Mouse (Mus musculus) spleen, adult 2 months (tissue): Measurements from ENCODE around the gene Car10. TPM values are rescaled to one million over a fixed set of nuclear protein-coding genes. Genes with fewer than 3 reads are reported as not detected.

Experiments
- DNase-seq, 2 experiments: peaks; one replicate each; pipeline versions ENCODE4 v3.0.0 to v3.0.0-alpha.2; 2012 to 2021; ENCODE audit warnings: low spot score in 2 of 2, low read depth in 1 of 2
- H3K27ac ChIP-seq: fragments of 200-500 bp; 2 replicates; pipeline ENCODE4 v1.5.1; 2012; ENCODE audit warnings: low read length, inconsistent platforms; ENCODE audit not compliant: insufficient read depth
- H3K27me3 ChIP-seq: fragments of 200-500 bp; 2 replicates; pipeline ENCODE4 v1.6.1; 2012; ENCODE audit warnings: mild to moderate bottlenecking, moderate library complexity, low read length, inconsistent platforms; ENCODE audit not compliant: control insufficient read depth, insufficient read depth
- H3K36me3 ChIP-seq: fragments of 200-500 bp; 2 replicates; pipeline ENCODE4 v1.6.1; 2012; ENCODE audit warnings: mild to moderate bottlenecking, low read length, inconsistent platforms; ENCODE audit not compliant: control insufficient read depth, insufficient read depth
- H3K4me1 ChIP-seq: fragments of 200-500 bp; 2 replicates; pipeline ENCODE4 v1.6.1; 2011; ENCODE audit warnings: inconsistent platforms; ENCODE audit not compliant: control insufficient read depth, insufficient read depth, insufficient read length
- H3K4me3 ChIP-seq: fragments of 200-500 bp; 2 replicates; pipeline ENCODE4 v1.5.1; 2011; ENCODE audit warnings: mild to moderate bottlenecking, inconsistent platforms; ENCODE audit not compliant: insufficient read depth, insufficient read length; ENCODE audit errors: extremely low read depth
- CTCF ChIP-seq: fragments of 200-500 bp; IDR thresholded peaks from 2 replicates; pipeline ENCODE4 v1.5.1; 2011; ENCODE audit warnings: mild to moderate bottlenecking, inconsistent platforms; ENCODE audit not compliant: insufficient read depth, insufficient read length, insufficient replicate concordance; ENCODE audit errors: extremely low read depth
- POLR2A ChIP-seq: fragments of 200-500 bp; IDR thresholded peaks from 2 replicates; pipeline ENCODE4 v1.6.1; 2011; ENCODE audit warnings: low read depth, low read length, inconsistent platforms
- WGBS: fragments of 180-500 bp; shearing (Covaris S2); methylation state at CpG from one replicate; pipeline ENCODE4 v1.1.7; 2018; 5-methylcytosine and 5-hydroxymethylcytosine counted together
- polyA plus RNA-seq: library from polyadenylated mRNA; depleted of rRNA; stranded (reverse); fragments of >200 nt; gene quantifications from 2 replicates; pipeline ENCODE4 v1.2.3, GENCODE M21; 2012

Car10 gene
- polyA plus RNA-seq, 1 experiment = not detected

GRCm38 (mm10) chr11:93562330-93562865 lies 464.6 kb downstream of the Car10 start:
- H3K4me1 ChIP-seq = no peaks in the 10 kb centered on the region
- H3K27me3 ChIP-seq = no peaks in the 10 kb centered on the region
- no peaks in the 10 kb centered on the region for H3K36me3 ChIP-seq
- H3K27ac ChIP-seq = no peak overlapping the region
- DNase-seq = no peak
- H3K4me3 ChIP-seq = no peak overlapping the region
- TF ChIP-seq POLR2A = no peak
- TF ChIP-seq CTCF = no peak

GRCm38 (mm10) chr11:93565756-93566155 lies 467.9 kb downstream of the Car10 start:
- Histone ChIP-seq H3K4me3 (no peak overlapping the region), H3K4me1 (no peaks in the 10 kb centered on the region), H3K36me3 (no peaks in the 10 kb centered on the region), H3K27ac (no peak overlapping the region), H3K27me3 (no peaks in the 10 kb centered on the region)
- TF ChIP-seq CTCF = no peak
- no peak for TF ChIP-seq POLR2A
- 77% methylated on average over 3 of the region's 3 CpGs for WGBS
- no peak for DNase-seq

DNA sequence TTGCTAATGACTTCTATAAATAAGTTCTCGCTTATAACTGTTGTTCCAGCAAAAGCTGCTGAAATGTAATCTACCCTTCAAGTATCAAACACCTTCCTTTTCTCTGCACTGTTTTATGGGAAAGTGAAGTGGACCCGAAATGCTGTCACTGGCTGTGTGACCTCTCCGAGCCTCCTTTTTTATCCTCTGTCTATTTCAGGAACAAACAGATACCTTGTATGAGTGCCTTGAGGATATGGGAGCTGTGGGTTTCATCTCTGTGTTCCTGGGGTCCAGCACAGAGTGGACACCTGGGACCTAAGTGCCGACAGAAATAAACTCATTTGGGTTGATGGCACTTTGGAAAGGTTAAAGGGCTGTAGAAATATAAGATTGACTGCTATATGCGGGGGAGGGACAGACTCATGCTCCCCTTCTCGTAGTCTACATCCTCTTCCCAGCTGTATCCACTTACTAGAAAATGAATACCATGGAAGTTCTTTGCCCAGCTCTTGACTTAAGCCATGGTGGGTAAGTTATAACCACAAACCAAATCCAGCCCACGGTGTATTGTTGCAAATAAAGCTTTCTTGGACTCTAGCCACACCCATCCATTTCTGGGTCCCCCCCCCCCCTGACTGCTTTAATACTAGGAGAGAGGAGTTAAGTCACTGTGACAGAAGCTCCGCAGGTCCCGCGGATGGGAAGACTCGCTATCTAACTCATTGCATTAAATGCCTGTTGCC lies 474.3 kb downstream of the Car10 start:
- Histone ChIP-seq H3K36me3 (no peaks in the 10 kb centered on the region), H3K27ac (no peak overlapping the region), H3K4me1 (no peaks in the 10 kb centered on the region), H3K4me3 (no peak overlapping the region), H3K27me3 (no peaks in the 10 kb centered on the region)
- DNase-seq = no peak
- 83% methylated on average over 11 of the region's 11 CpGs for WGBS
- TF ChIP-seq POLR2A (no peak), CTCF (no peak)

- DNase-seq = no peak
- Histone ChIP-seq H3K27me3 (no peaks in the 10 kb centered on the region), H3K27ac (no peak overlapping the region), H3K4me3 (no peak overlapping the region), H3K36me3 (no peaks in the 10 kb centered on the region), H3K4me1 (no peaks in the 10 kb centered on the region)
- WGBS = 93% methylated on average over 2 of the region's 2 CpGs
- TF ChIP-seq CTCF = no peak
- TF ChIP-seq POLR2A = no peak
Observed at GRCm38 (mm10) chr11:93577441-93577840, 479.6 kb downstream of the Car10 start.

GRCm38 (mm10) chr11:93579626-93580025 lies 481.8 kb downstream of the Car10 start:
- Histone ChIP-seq H3K36me3 (no peaks in the 10 kb centered on the region), H3K4me1 (no peaks in the 10 kb centered on the region), H3K27me3 (no peaks in the 10 kb centered on the region), H3K27ac (no peak overlapping the region), H3K4me3 (no peak overlapping the region)
- TF ChIP-seq CTCF = no peak
- no peak for TF ChIP-seq POLR2A
- no peak for DNase-seq
- WGBS = 90% methylated on average over 1 of the region's 1 CpGs

DNA sequence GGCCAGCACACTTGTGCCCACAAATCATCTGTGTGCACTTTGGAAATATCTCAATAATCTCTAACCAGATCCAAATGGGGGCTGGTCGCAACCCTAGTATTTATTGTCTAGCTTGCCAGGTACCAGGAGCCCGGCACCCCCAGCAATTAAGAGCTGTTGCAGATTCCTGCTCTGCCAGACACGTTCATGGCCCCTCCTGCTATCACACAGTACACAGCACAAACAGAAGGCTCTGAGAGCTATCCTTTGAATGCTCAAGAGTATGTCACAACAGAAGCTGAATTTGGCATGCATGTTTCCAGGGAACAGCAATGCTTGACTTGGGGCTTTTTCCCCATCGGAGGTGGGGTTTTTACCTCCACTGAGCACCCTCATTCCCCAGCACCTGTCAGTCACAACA lies 483.5 kb downstream of the Car10 start:
- TF ChIP-seq POLR2A (no peak), CTCF (no peak)
- no peaks in the 10 kb centered on the region for H3K36me3 ChIP-seq
- DNase-seq = no peak
- H3K4me3 ChIP-seq = no peak overlapping the region
- no peaks in the 10 kb centered on the region; the same call in 1 of the 2 replicates for H3K27me3 ChIP-seq
- WGBS = 48% methylated on average over 4 of the region's 4 CpGs
- no peaks in the 10 kb centered on the region for H3K4me1 ChIP-seq
- no peak overlapping the region for H3K27ac ChIP-seq

DNA sequence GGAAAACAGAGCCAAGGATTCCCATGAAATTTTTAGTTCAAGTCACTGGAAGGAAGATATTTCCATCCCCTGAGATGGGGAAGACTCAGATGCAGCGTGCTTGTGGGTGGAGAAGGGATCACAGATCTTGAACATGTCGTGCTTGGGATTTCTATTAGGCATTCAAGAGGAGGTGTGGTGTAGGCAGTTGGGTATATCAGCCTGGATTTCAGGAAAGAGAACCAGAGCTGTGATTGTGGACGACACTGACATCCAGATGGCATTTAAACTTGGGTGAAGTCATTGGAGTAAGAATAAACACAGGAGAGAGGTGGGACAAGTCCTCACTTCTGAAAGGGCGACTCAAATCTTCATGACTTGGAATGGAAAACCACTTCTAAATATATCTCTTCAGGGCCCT lies 490.0 kb downstream of the Car10 start:
- no peak for DNase-seq
- no peaks in the 10 kb centered on the region; the same call in 1 of the 2 replicates for H3K27me3 ChIP-seq
- no peak overlapping the region for H3K27ac ChIP-seq
- TF ChIP-seq CTCF (no peak), POLR2A (no peak)
- H3K36me3 ChIP-seq = no peaks in the 10 kb centered on the region
- 77% methylated on average over 4 of the region's 4 CpGs for WGBS
- no peak overlapping the region for H3K4me3 ChIP-seq
- H3K4me1 ChIP-seq = no peaks in the 10 kb centered on the region
